Mouse (Mus musculus) liver, embryonic 14.5 days (tissue): ENCODE data around the gene Phc2. TPM values are rescaled to one million over a fixed set of nuclear protein-coding genes. Genes with fewer than 3 reads are reported as not detected.

Experiments used
- ATAC-seq: fragments of 200-750 bp; cut with Nextera tagmentation; 2 replicates; pipeline ENCODE4 v1.8.0; 2017; ENCODE audit warnings: moderate number of reproducible peaks, mild to moderate bottlenecking, moderate library complexity; ENCODE audit not compliant: insufficient read depth
- DNase-seq, 3 experiments: peaks; one replicate each; pipeline ENCODE4 v3.0.0-alpha.2; 2012 to 2013; ENCODE audit warnings: low read depth in 3 of 3, low spot score in 3 of 3
- H3K27ac ChIP-seq: fragments of 300-500 bp; sonication (generic); 2 replicates; pipeline ENCODE4 v1.5.1; 2014; ENCODE audit warnings: moderate library complexity, mild to moderate bottlenecking, control low read depth, inconsistent platforms
- H3K27me3 ChIP-seq: fragments of 300-500 bp; sonication (generic); 2 replicates; pipeline ENCODE4 v1.6.1; 2014; ENCODE audit warnings: mild to moderate bottlenecking, low read length, moderate library complexity; ENCODE audit not compliant: control insufficient read depth, insufficient read depth
- H3K36me3 ChIP-seq: fragments of 300-500 bp; sonication (generic); replicated peaks from 2 replicates; pipeline ENCODE4 v1.6.1; 2014; ENCODE audit warnings: low read depth; ENCODE audit not compliant: control insufficient read depth, insufficient read depth
- H3K4me1 ChIP-seq, 2 experiments: fragments of 200-500 bp in 1 of 2; fragments of 300-500 bp in 1 of 2; sonication (generic) in 1 of 2; replicated peaks; 2 replicates each; pipeline ENCODE4 v1.6.1; 2012 to 2014; ENCODE audit warnings: antibody characterized with exemption in 1 of 2, inconsistent platforms in 1 of 2, low read length in 1 of 2; ENCODE audit not compliant: control insufficient read depth in 2 of 2, insufficient read depth in 2 of 2
- H3K4me2 ChIP-seq: fragments of 300-500 bp; sonication (generic); 2 replicates; pipeline ENCODE4 v1.6.1; 2014; ENCODE audit warnings: low read depth, mild to moderate bottlenecking, control low read depth, moderate library complexity
- H3K4me3 ChIP-seq, 2 experiments: fragments of 200-500 bp in 1 of 2; fragments of 300-500 bp in 1 of 2; sonication (generic) in 1 of 2; 2 replicates each; pipeline ENCODE4 v1.5.1; 2012 to 2014; ENCODE audit warnings: low read depth in 2 of 2, low read length in 2 of 2, mild to moderate bottlenecking in 2 of 2, control low read depth in 1 of 2, inconsistent platforms in 1 of 2, moderate library complexity in 1 of 2; ENCODE audit not compliant: insufficient read depth in 1 of 2
- H3K9ac ChIP-seq: fragments of 300-500 bp; sonication (generic); replicated peaks from 2 replicates; pipeline ENCODE4 v1.6.1; 2014; ENCODE audit warnings: mild to moderate bottlenecking, control low read depth, moderate library complexity
- H3K9me3 ChIP-seq: fragments of 300-500 bp; sonication (generic); 2 replicates; pipeline ENCODE4 v1.6.1; 2016; ENCODE audit warnings: low read length, mixed read lengths; ENCODE audit not compliant: control insufficient read depth
- CTCF ChIP-seq: IDR thresholded peaks from 2 replicates; pipeline ENCODE4 v1.5.1; 2016; ENCODE audit warnings: antibody characterized with exemption, low read depth, control low read depth
- EP300 ChIP-seq: IDR thresholded peaks from 2 replicates; pipeline ENCODE4 v1.6.1; 2016; ENCODE audit warnings: antibody characterized with exemption, low read depth
- WGBS: fragments of 180-500 bp; shearing (Covaris S2); extraction: QIAGEN DNeasy Blood & Tissue Kit; methylation state at CpG from one replicate; pipeline ENCODE4 v1.1.7; 2014; ENCODE audit not compliant: insufficient replicate concordance; 5-methylcytosine and 5-hydroxymethylcytosine counted together
- polyA plus RNA-seq, 2 experiments: library from polyadenylated mRNA; depleted of rRNA in 1 of 2; stranded (reverse) in 1 of 2; unstranded in 1 of 2; fragments of >200 nt; fragmentation: Nextera tagmentation in 1 of 2; extraction: Ambion mirVana in 1 of 2; gene quantifications; 2 replicates each; pipeline versions ENCODE4 v1.2.1 to v1.2.3; 2012 to 2014

The Phc2 gene
- polyA plus RNA-seq, 2 experiments = 8.8 to 17.1 TPM

DNA sequence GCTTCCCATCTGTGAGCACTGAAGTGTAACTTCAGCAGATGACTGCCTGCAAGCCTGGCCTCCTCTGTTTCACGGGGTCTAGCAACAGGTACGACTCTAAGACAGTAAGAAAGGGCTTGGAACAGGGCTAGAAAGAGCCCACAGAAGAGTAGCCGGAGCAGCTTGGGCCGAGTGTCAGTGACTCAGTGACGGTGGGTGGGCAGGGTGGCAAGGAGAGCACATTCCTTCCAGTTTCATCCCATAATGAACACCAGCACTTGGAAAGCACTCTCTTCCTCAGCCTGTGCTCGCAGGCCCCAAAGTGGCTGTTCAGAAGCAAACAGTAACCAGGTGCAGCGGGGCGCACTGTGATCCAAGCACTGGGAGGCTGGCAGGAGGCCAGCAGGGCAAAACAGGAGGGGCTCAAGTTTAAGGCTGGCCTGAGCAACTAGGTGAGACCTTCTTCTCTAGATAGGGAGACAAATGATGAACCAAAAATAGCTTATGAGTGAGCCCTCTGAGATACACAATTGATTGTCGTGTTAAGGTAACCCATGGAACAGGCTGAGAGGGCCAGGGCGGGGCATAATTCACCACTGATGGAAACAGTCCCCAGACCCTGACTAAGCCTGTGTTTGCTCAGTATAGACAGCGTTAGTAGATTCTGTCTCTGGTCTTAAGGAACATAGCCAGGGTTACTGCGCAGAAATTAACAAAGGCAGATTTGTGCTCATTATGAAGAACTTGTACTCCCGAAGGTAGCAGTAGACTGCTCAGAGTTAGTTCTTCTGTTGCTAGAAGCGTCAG lies 83.5 kb downstream of the Phc2 start:
- H3K36me3 ChIP-seq = peaks cover 3% of the 10 kb centered on the region; the same call in 1 of the 2 replicates
- H3K9ac ChIP-seq = no peak overlapping the region
- no peak overlapping the region for H3K27ac ChIP-seq
- 76% methylated on average over 14 of the region's 14 CpGs for WGBS
- TF ChIP-seq CTCF (no peak), EP300 (no peak)
- H3K4me2 ChIP-seq = no peak overlapping the region
- H3K4me3 ChIP-seq = no peak overlapping the region
- peaks cover 3 to 9% of the 10 kb centered on the region in 2 experiments for H3K4me1 ChIP-seq
- no peaks in the 10 kb centered on the region for H3K9me3 ChIP-seq
- no peaks in the 10 kb centered on the region for H3K27me3 ChIP-seq
- DNase-seq (no peak), ATAC-seq (no peak)

DNA sequence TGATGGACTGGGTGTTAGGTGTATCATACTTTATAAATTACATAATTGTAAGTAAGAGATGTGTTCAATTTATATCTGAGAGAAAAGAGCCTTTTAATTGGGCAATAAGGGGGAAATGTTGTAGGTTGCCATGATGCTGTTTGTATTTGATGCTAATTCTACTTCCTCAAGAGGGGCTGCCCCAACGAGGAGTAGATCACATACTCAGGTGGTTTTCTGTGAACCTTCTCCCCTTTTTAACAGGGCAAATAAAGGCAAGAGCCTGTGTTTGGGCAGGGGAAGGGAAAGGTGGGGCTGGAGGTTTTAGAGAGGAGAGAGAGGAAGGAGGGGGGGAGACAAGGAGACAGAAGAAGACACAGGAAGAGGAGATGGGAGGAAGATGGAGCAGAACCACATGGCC lies 86.4 kb downstream of the Phc2 start:
- Histone ChIP-seq H3K9ac (no peak overlapping the region), H3K9me3 (no peaks in the 10 kb centered on the region), H3K4me3 (no peak overlapping the region), H3K27ac (no peak overlapping the region), H3K4me1 (0 out of 4 replicates have a peak, but pooled peaks cover 0 to 2% of the 10 kb centered on the region in 2 experiments), H3K27me3 (no peaks in the 10 kb centered on the region), H3K4me2 (no peak overlapping the region), H3K36me3 (peaks cover 17% of the 10 kb centered on the region)
- WGBS = 44% methylated on average over 1 of the region's 1 CpGs
- TF ChIP-seq CTCF (no peak), EP300 (no peak)
- ATAC-seq = no peak
- no peak for DNase-seq

DNA sequence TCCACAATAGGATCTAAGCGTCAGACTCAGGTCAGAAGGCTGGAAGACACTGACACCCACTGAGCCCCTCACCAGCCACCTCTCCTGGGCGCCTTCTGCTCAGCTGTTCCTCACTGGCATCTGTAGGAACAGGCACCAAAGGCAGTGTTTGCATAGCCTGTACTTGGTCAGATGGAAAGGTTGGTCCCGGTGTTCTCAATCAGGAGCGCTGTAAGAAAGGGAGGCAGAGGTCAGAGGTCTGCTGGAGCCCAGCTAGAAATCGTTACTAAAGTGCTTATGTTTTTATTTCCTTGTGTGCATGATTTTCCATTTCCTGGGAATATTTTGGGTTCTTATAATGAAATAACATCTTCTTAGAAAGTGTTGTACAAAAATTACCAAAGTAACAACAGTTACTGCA lies 87.4 kb downstream of the Phc2 start:
- peaks cover 24% of the 10 kb centered on the region for H3K36me3 ChIP-seq
- H3K9ac ChIP-seq = no peak overlapping the region
- H3K9me3 ChIP-seq = no peaks in the 10 kb centered on the region
- 75% methylated on average over 5 of the region's 5 CpGs for WGBS
- 0 out of 4 replicates have a peak, but pooled peaks cover 0 to 2% of the 10 kb centered on the region in 2 experiments for H3K4me1 ChIP-seq
- H3K27ac ChIP-seq = no peak overlapping the region
- no peaks in the 10 kb centered on the region for H3K27me3 ChIP-seq
- no peak overlapping the region for H3K4me3 ChIP-seq
- H3K4me2 ChIP-seq = no peak overlapping the region
- no peak for ATAC-seq
- TF ChIP-seq EP300 = no peak
- TF ChIP-seq CTCF = no peak
- DNase-seq = no peak

DNA sequence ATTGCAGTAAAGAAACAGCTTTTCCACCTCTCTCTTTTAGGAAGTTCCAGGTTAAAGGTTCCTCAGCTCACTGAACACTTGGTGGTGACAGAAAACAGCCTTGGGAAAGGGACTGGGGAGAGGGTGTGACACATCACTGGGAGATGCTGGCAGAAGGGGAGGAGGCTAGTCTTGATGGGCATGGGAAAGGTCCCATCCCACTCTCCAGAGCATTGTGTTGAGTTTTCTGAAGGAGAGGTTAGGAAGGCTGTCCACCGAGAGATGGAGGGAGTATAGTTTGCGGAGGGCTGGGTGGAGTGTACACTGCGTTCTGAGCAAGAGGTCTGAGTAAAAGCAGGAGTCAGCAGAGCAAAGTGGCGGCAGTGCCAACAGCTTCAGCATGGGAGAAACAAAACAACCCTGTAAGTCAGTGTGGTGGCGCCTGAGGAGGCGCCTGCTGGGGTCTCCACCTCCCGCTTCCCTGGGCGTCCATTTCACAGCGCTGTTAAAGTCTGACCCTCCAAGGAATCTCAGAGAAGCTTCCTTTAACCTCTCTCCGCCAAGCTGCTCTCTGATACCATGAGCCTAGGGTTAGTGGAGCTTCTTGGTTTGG lies 88.0 kb downstream of the Phc2 start:
- H3K4me1 ChIP-seq = no peaks in the 10 kb centered on the region
- no peak overlapping the region for H3K4me3 ChIP-seq
- H3K27me3 ChIP-seq = no peaks in the 10 kb centered on the region
- no peaks in the 10 kb centered on the region for H3K9me3 ChIP-seq
- H3K9ac ChIP-seq = no peak overlapping the region
- no peak for TF ChIP-seq EP300
- no peak for TF ChIP-seq CTCF
- DNase-seq = no peak
- no peak overlapping the region for H3K4me2 ChIP-seq
- H3K27ac ChIP-seq = no peak overlapping the region
- 84% methylated on average over 10 of the region's 10 CpGs for WGBS
- H3K36me3 ChIP-seq = peaks cover 30% of the 10 kb centered on the region
- no peak for ATAC-seq

DNA sequence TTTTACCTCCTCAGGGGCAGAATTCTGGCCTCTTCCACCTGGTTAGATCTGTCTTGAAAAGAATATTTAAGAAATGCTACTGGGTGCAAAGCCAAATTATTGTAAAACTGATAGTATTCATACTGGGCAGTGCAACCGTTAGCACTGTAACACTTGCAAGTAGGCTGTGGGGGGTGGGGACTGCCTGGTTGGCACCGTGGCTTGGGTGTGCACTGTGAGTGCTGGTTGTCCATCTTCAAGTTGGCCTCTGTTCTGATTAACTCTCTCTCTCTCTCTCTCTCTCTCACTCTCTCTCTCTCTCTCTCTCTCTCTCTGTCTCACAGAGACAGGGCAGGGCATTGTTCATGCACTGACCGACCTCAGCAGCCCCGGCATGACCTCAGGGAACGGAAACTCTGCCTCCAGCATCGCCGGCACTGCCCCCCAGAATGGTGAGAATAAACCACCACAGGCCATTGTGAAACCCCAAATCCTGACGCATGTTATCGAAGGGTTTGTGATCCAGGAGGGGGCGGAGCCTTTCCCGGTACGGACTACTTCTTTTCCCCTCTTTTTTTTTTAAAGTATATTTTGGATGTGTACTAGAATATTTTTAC lies 88.6 kb downstream of the Phc2 start:
- Histone ChIP-seq H3K9me3 (no peaks in the 10 kb centered on the region), H3K4me2 (no peak overlapping the region), H3K9ac (no peak overlapping the region), H3K4me1 (no peaks in the 10 kb centered on the region), H3K4me3 (no peak overlapping the region), H3K36me3 (peaks cover 33% of the 10 kb centered on the region), H3K27ac (no peak overlapping the region), H3K27me3 (no peaks in the 10 kb centered on the region)
- DNase-seq = no peak
- WGBS = 79% methylated on average over 12 of the region's 12 CpGs
- no peak for ATAC-seq
- TF ChIP-seq CTCF (no peak), EP300 (no peak)
